Mouse (Mus musculus): ENCODE measurements around the gene Isca1. TPM values are rescaled to one million over a fixed set of nuclear protein-coding genes. Genes with fewer than 3 reads are reported as not detected.
A peak's percentile ranks its signal among the peaks of the same experiment; 100 is the strongest.
"Not testable (repeated sequence)": the region's sequence is repeated elsewhere in the genome, so short reads cannot be mapped to it uniquely, and the experiment has no call there.

Gene Isca1
- polyA plus RNA-seq, 1 experiment from 2014 or later: 140 TPM

DNA sequence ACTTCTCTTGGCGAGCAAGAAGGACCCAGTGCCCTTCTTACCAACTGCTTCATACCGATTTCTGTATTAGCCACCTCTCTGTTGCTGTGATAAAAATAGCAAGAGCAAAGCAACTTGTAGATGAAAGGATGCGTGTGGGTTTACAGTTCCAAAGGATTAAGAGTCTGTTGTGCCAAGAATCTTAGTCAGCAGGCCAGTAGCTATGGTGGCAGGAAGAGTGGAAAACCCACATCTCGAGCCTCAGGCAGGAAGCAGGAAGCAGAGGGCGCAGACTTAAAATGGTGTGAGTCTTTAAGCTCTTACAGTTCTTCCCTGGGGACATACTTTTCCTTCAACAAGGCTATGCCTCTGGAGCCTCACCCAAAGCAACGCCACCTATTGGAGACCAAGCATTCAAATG, 24.1 kb downstream of the Isca1 start:
- no peaks in the 10 kb centered on the region for H3K9me3 ChIP-seq
- ATAC-seq (ENCODE audit: borderline replicate concordance, extremely low read depth, low FRiP score, low TSS enrichment): no peak
- H3K4me2 ChIP-seq: no peak overlapping the region
- H3K27me3 ChIP-seq: no peaks in the 10 kb centered on the region
- no peak overlapping the region for H3K27ac ChIP-seq
- H3K9ac ChIP-seq: no peak overlapping the region
- no peaks in the 10 kb centered on the region for H3K4me1 ChIP-seq
- WGBS: 77% methylated on average over 6 of the region's 6 CpGs
- no peak overlapping the region for H3K4me3 ChIP-seq
- no peaks in the 10 kb centered on the region for H3K36me3 ChIP-seq

DNA sequence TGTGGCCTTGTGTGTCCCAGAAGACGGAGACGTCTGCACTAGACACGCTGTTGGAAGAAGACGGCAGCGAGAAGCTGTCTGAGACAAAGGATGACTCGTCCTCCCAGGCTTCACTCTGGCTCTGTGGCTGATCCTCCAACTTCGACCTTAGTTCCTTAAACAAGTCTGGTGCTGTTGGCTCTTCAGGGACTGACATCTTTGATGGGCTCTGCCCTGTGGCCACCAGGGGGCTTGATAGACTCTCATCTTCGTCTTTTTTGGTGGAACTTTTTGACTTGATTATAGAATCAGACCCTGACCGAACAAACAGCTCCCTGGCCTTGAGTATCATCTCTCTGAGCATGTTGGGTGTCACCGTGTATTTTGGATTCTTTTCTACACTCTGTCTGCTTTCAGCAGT, 27.9 kb downstream of the Isca1 start:
- WGBS: 72% methylated on average over 10 of the region's 10 CpGs
- Histone ChIP-seq H3K4me1 (no peaks in the 10 kb centered on the region), H3K9me3 (no peaks in the 10 kb centered on the region), H3K9ac (no peak overlapping the region), H3K4me3 (no peak overlapping the region), H3K27ac (no peak overlapping the region), H3K36me3 (no peaks in the 10 kb centered on the region), H3K4me2 (no peak overlapping the region), H3K27me3 (no peaks in the 10 kb centered on the region)
- no peak for ATAC-seq (ENCODE audit: borderline replicate concordance, extremely low read depth, low FRiP score, low TSS enrichment)

GRCm38 (mm10) chr13:59741096-59741495, 28.5 kb downstream of the Isca1 start:
- H3K4me2 ChIP-seq: no peak overlapping the region
- no peaks in the 10 kb centered on the region for H3K27me3 ChIP-seq
- H3K9me3 ChIP-seq: no peaks in the 10 kb centered on the region
- 73% methylated on average over 11 of the region's 11 CpGs for WGBS
- no peak for ATAC-seq (ENCODE audit: borderline replicate concordance, extremely low read depth, low FRiP score, low TSS enrichment)
- H3K9ac ChIP-seq: no peak overlapping the region
- H3K4me3 ChIP-seq: no peak overlapping the region
- no peak overlapping the region for H3K27ac ChIP-seq
- H3K4me1 ChIP-seq: no peaks in the 10 kb centered on the region
- no peaks in the 10 kb centered on the region for H3K36me3 ChIP-seq

GRCm38 (mm10) chr13:59739397-59739796, 30.2 kb downstream of the Isca1 start:
- ATAC-seq (ENCODE audit: borderline replicate concordance, extremely low read depth, low FRiP score, low TSS enrichment): no peak

GRCm38 (mm10) chr13:59738455-59738854, 31.2 kb downstream of the Isca1 start:
- Histone ChIP-seq H3K27me3 (no peaks in the 10 kb centered on the region), H3K4me1 (no peaks in the 10 kb centered on the region), H3K9me3 (no peaks in the 10 kb centered on the region), H3K27ac (no peak overlapping the region), H3K36me3 (no peaks in the 10 kb centered on the region), H3K4me3 (no peak overlapping the region), H3K9ac (no peak overlapping the region), H3K4me2 (no peak overlapping the region)
- 75% methylated on average over 2 of the region's 2 CpGs for WGBS
- 0 out of 2 replicates have a peak, but pooled peaks have one; percentile 44 for ATAC-seq (ENCODE audit: borderline replicate concordance, extremely low read depth, low FRiP score, low TSS enrichment)

More at GRCm38 (mm10) chr13:59739397-59739796, 30.2 kb downstream of the Isca1 start:
- Histone ChIP-seq H3K27ac (no peak overlapping the region), H3K4me1 (no peaks in the 10 kb centered on the region), H3K27me3 (no peaks in the 10 kb centered on the region), H3K4me3 (no peak overlapping the region), H3K4me2 (no peak overlapping the region), H3K36me3 (no peaks in the 10 kb centered on the region), H3K9ac (no peak overlapping the region), H3K9me3 (no peaks in the 10 kb centered on the region)
- WGBS: 84% methylated on average over 4 of the region's 4 CpGs

- ATAC-seq (ENCODE audit: borderline replicate concordance, extremely low read depth, low FRiP score, low TSS enrichment): peak; percentile 76
- H3K27me3 ChIP-seq: no peaks in the 10 kb centered on the region
- H3K4me3 ChIP-seq: no peak overlapping the region
- WGBS: 24% methylated on average over 3 of the region's 3 CpGs
- H3K27ac ChIP-seq: no peak overlapping the region
- H3K9me3 ChIP-seq: no peaks in the 10 kb centered on the region
- H3K4me2 ChIP-seq: no peak overlapping the region
- no peak overlapping the region for H3K9ac ChIP-seq
- H3K36me3 ChIP-seq: no peaks in the 10 kb centered on the region
- H3K4me1 ChIP-seq: no peaks in the 10 kb centered on the region
These were observed 34.4 kb downstream of the Isca1 start for GRCm38 (mm10) chr13:59735190-59735589.

GRCm38 (mm10) chr13:59734347-59734746, 35.3 kb downstream of the Isca1 start:
- H3K36me3 ChIP-seq; H3K4me2 ChIP-seq; H3K4me1 ChIP-seq; ATAC-seq (ENCODE audit: borderline replicate concordance, extremely low read depth, low FRiP score, low TSS enrichment); H3K27me3 ChIP-seq; H3K9me3 ChIP-seq; H3K27ac ChIP-seq; H3K4me3 ChIP-seq; H3K9ac ChIP-seq: not testable (repeated sequence)
- 23% methylated on average over 6 of the region's 6 CpGs for WGBS

DNA sequence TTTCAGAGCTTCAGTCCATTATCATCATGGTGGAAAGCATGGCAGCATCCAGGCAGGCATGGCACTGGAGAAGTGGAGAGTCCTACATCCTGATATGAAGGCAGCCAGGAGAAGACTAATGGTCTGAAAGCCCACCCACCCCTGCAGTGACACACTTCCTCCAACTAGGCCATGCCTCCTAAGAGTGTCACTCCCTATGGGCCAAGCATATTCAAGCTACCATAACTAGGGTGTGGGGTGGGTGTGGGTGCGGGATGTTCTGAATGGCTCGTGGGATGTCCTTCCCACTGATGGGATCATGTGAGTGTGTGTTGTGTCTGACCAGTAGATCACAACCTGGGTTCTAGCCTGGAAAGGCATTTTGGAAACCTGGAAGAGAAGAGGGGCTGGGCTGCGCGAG, 35.7 kb downstream of the Isca1 start:
- Histone ChIP-seq H3K9ac (no peak overlapping the region), H3K27me3 (no peaks in the 10 kb centered on the region), H3K4me3 (no peak overlapping the region), H3K4me2 (no peak overlapping the region), H3K4me1 (no peaks in the 10 kb centered on the region), H3K9me3 (no peaks in the 10 kb centered on the region), H3K27ac (no peak overlapping the region), H3K36me3 (no peaks in the 10 kb centered on the region)
- WGBS: 74% methylated on average over 4 of the region's 4 CpGs
- no peak for ATAC-seq (ENCODE audit: borderline replicate concordance, extremely low read depth, low FRiP score, low TSS enrichment)

- Histone ChIP-seq H3K27ac (no peak within 1 kb of the TSS), H3K9me3 (no peaks in the 10 kb centered on the region), H3K36me3 (no peaks in the 10 kb centered on the region), H3K4me1 (no peaks in the 10 kb centered on the region), H3K4me3 (no peak within 1 kb of the TSS), H3K4me2 (no peak within 1 kb of the TSS), H3K27me3 (no peaks in the 10 kb centered on the region), H3K9ac (no peak within 1 kb of the TSS)
- WGBS: 29% methylated on average over 7 of the region's 7 CpGs
- no peak for ATAC-seq (ENCODE audit: borderline replicate concordance, extremely low read depth, low FRiP score, low TSS enrichment)
These were observed 38.0 kb downstream of the Isca1 start, which contains the start of gene Spata31d1d for GRCm38 (mm10) chr13:59731652-59732051. Gene Spata31d1d (minus strand): TSS chr13:59731752.

DNA sequence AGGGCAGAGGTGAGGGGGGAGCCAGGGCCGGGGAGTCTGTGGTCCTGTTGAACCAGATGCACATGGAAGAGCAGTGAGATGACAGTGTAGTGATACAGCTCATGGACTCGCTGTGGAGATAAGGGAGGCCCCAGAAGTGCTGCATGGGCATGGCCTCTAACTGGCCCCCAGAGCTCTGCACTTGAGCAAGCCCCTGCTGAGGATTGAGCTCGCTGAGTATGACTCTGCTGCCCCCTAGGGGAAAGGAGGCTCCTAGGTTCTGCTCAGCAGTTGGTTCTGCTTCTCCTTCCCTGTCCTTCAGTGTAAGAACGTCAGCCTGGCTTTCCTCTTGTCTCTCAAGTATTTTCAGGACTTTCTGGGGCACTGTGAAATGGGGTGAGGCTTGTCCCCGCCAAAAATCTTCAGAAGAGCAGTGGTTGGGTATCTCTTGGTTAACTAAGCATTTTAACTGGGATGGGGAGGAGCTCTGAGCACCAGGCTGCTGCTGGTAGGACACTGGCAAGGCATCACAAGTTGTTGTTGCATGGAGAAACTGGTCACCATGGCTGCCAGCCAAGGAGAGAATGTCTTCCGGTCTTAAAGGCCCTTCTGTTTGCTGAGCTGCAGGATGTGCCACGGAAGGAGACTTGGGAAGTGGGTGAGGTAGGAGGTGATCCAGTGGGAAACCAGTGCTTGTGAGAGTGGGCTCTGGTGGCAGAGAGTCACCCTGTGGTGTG, 41.1 kb downstream of the Isca1 start:
- peak; percentile 67 for ATAC-seq (ENCODE audit: borderline replicate concordance, extremely low read depth, low FRiP score, low TSS enrichment)
- no peaks in the 10 kb centered on the region; the same call in 1 of the 2 replicates for H3K4me1 ChIP-seq
- no peak overlapping the region for H3K27ac ChIP-seq
- no peak overlapping the region for H3K4me2 ChIP-seq
- no peak overlapping the region for H3K4me3 ChIP-seq
- H3K36me3 ChIP-seq: no peaks in the 10 kb centered on the region
- WGBS: 15% methylated on average over 7 of the region's 7 CpGs
- no peaks in the 10 kb centered on the region for H3K9me3 ChIP-seq
- no peak overlapping the region for H3K9ac ChIP-seq
- peaks cover 4% of the 10 kb centered on the region; the same call in 1 of the 2 replicates for H3K27me3 ChIP-seq

- Histone ChIP-seq H3K27ac (no peak overlapping the region), H3K4me2 (peak overlapping the region; percentile 46), H3K4me3 (no peak overlapping the region; the same call in 1 of the 2 replicates), H3K9me3 (no peaks in the 10 kb centered on the region), H3K9ac (no peak overlapping the region), H3K4me1 (no peaks in the 10 kb centered on the region; the same call in 1 of the 2 replicates), H3K36me3 (no peaks in the 10 kb centered on the region), H3K27me3 (peaks cover 4% of the 10 kb centered on the region; the same call in 1 of the 2 replicates)
- no peak for ATAC-seq (ENCODE audit: borderline replicate concordance, extremely low read depth, low FRiP score, low TSS enrichment)
- 31% methylated on average over 29 of the region's 29 CpGs for WGBS
These were observed 43.3 kb downstream of the Isca1 start for GRCm38 (mm10) chr13:59726139-59726867.

DNA sequence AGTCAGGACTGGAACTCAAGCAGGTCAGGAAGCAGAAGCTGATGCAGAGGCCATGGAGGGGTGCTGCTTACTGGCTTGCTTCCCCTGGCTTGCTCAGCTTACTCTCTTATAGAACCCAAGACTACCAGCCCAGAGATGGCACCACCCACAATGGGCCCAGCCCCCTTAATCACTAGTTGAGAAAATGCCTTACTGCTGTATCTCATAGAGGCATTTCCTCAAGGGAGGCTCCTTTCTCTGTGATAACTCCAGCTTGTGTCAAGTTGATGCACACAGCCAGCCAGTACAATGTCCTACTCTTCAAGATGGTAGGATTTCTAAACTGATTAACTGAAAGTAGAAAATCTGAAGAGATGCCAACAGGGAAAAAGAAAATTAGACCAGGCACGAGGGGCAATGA, 47.5 kb downstream of the Isca1 start:
- H3K9ac ChIP-seq; H3K4me2 ChIP-seq; H3K27ac ChIP-seq; ATAC-seq (ENCODE audit: borderline replicate concordance, extremely low read depth, low FRiP score, low TSS enrichment); H3K9me3 ChIP-seq; H3K4me1 ChIP-seq; H3K36me3 ChIP-seq; H3K4me3 ChIP-seq; H3K27me3 ChIP-seq: not testable (repeated sequence)
- WGBS: 81% methylated on average over 1 of the region's 1 CpGs

Measured in lung, embryonic 15.5 days (tissue).